Mouse (Mus musculus): ENCODE measurements at regions not wholly inside any gene's neighbourhood (a gene's known extent, or its start where the extent isn't known, plus 50 kb on each side); places are given as distances from the start of the nearest gene placed in this dataset.

GRCm38 (mm10) chr10:109160730-109161129, 149.9 kb upstream of the Syt1 start:
- TF ChIP-seq CTCF (IDR thresholded peaks at IDR 0.05; ENCODE audit: borderline replicate concordance, insufficient read depth, low read depth, low read length) (no peak), POLR2A (IDR thresholded peaks at IDR 0.05; ENCODE audit: borderline replicate concordance, insufficient read depth, low read length) (no peak)
